Mouse (Mus musculus) retina, adult 2 months (tissue): ENCODE measurements around the gene Tdgf1.

ENCODE experiments used
- DNase-seq: peaks from one replicate; pipeline ENCODE4 v3.0.0-alpha.2; 2012; ENCODE audit warnings: low read depth, low spot score

Tdgf1 gene

GRCm38 (mm10) chr9:110953550-110954461 lies 7.8 kb upstream of the Tdgf1 start:
- peak; percentile 66 for DNase-seq

- DNase-seq, result no peak
Measured at GRCm38 (mm10) chr9:110952931-110953549, 7.1 kb upstream of the Tdgf1 start.

- DNase-seq, result peak; percentile 23
Measured at GRCm38 (mm10) chr9:110952398-110952797, 6.4 kb upstream of the Tdgf1 start.

- DNase-seq, result no peak
Measured at GRCm38 (mm10) chr9:110951866-110952265, 5.9 kb upstream of the Tdgf1 start.

GRCm38 (mm10) chr9:110951397-110951796 lies 5.4 kb upstream of the Tdgf1 start, which contains the start of gene Lrrc2:
Gene Lrrc2 (plus strand): TSS chr9:110951545.
- DNase-seq, result no peak

GRCm38 (mm10) chr9:110950109-110950508 lies 4.2 kb upstream of the Tdgf1 start:
- no peak for DNase-seq

GRCm38 (mm10) chr9:110948813-110949310 lies 2.9 kb upstream of the Tdgf1 start:
- no peak for DNase-seq

GRCm38 (mm10) chr9:110947900-110948299 lies 1.9 kb upstream of the Tdgf1 start:
- DNase-seq, result no peak

- DNase-seq, result no peak
Measured at GRCm38 (mm10) chr9:110947261-110947661, 1.3 kb upstream of the Tdgf1 start.

GRCm38 (mm10) chr9:110946548-110947044 lies 638 bp upstream of the Tdgf1 start:
- no peak for DNase-seq

GRCm38 (mm10) chr9:110945343-110945742 lies 615 bp downstream of the Tdgf1 start:
- DNase-seq, result no peak

GRCm38 (mm10) chr9:110944265-110944664 lies 1.7 kb downstream of the Tdgf1 start:
- no peak for DNase-seq

- no peak for DNase-seq
Measured at GRCm38 (mm10) chr9:110937506-110938490, 8.2 kb downstream of the Tdgf1 start.

- no peak for DNase-seq
Measured at GRCm38 (mm10) chr9:110935941-110936340, 10.0 kb downstream of the Tdgf1 start.

- no peak for DNase-seq
Measured at GRCm38 (mm10) chr9:110933850-110934437, 12.0 kb downstream of the Tdgf1 start.

GRCm38 (mm10) chr9:110931573-110931972 lies 14.4 kb downstream of the Tdgf1 start:
- no peak for DNase-seq

- peak; percentile 45 for DNase-seq
Measured at GRCm38 (mm10) chr9:110922759-110923158, 23.2 kb downstream of the Tdgf1 start.

GRCm38 (mm10) chr9:110920665-110921419 lies 25.1 kb downstream of the Tdgf1 start:
- DNase-seq, result no peak

- no peak for DNase-seq
Measured at GRCm38 (mm10) chr9:110916786-110917185, 29.2 kb downstream of the Tdgf1 start, which contains the start of gene Fam240a. Gene Fam240a (minus strand): TSS chr9:110916861.

GRCm38 (mm10) chr9:110915466-110915865 lies 30.5 kb downstream of the Tdgf1 start:
- no peak for DNase-seq
